Mouse (Mus musculus) kidney, adult 2 months (tissue): Measurements from ENCODE around the gene Map2k1. TPM values are rescaled to one million over a fixed set of nuclear protein-coding genes. Genes with fewer than 3 reads are reported as not detected.
"Not testable (repeated sequence)": the region's sequence is repeated elsewhere in the genome, so short reads cannot be mapped to it uniquely, and the experiment has no call there.

Experiments used
- DNase-seq: peaks from one replicate; pipeline ENCODE4 v3.0.0; 2021
- H3K27ac ChIP-seq: fragments of 200-500 bp; 2 replicates; pipeline ENCODE4 v1.5.1; 2012; ENCODE audit warnings: low read depth, low read length, control low read depth, inconsistent platforms; ENCODE audit not compliant: insufficient read depth
- H3K27me3 ChIP-seq: fragments of 200-500 bp; replicated peaks from 2 replicates; pipeline ENCODE4 v1.6.1; 2012; ENCODE audit warnings: mild to moderate bottlenecking, moderate library complexity, low read length, inconsistent platforms; ENCODE audit not compliant: control insufficient read depth, insufficient read depth
- H3K36me3 ChIP-seq: fragments of 200-500 bp; 2 replicates; pipeline ENCODE4 v1.6.1; 2012; ENCODE audit warnings: mild to moderate bottlenecking, moderate library complexity, low read length, inconsistent platforms; ENCODE audit not compliant: control insufficient read depth, insufficient read depth
- H3K4me1 ChIP-seq: fragments of 200-500 bp; 2 replicates; pipeline ENCODE4 v1.6.1; 2011; ENCODE audit warnings: low read length; ENCODE audit not compliant: control insufficient read depth, insufficient read depth
- H3K4me3 ChIP-seq: fragments of 200-500 bp; 2 replicates; pipeline ENCODE4 v1.5.1; 2011; ENCODE audit warnings: mild to moderate bottlenecking, low read depth, low read length, control low read depth; ENCODE audit not compliant: insufficient read depth
- CTCF ChIP-seq: fragments of 200-500 bp; conservative IDR thresholded peaks from 2 replicates; pipeline ENCODE4 v1.5.1; 2011; ENCODE audit warnings: low read depth, mild to moderate bottlenecking, control low read depth, low read length, moderate library complexity, mixed read lengths; ENCODE audit not compliant: insufficient read depth, insufficient read length
- POLR2A ChIP-seq: fragments of 200-500 bp; IDR thresholded peaks from one replicate; pipeline ENCODE4 v1.6.1; 2011; ENCODE audit warnings: low read depth, low read length, control low read depth
- whole genome bisulfite sequencing: fragments of 180-500 bp; shearing (Covaris S2); methylation state at CpG from one replicate; pipeline ENCODE4 v1.1.7; 2018; 5-methylcytosine and 5-hydroxymethylcytosine counted together
- polyA plus RNA-seq: library from polyadenylated mRNA; depleted of rRNA; stranded (reverse); fragments of >200 nt; gene quantifications from 2 replicates; pipeline ENCODE4 v1.2.3, GENCODE M21; 2012

Gene Map2k1
- polyA plus RNA-seq, 1 experiment: 46.3 TPM

- peaks cover 3% of the 10 kb centered on the region; the same call in 1 of the 2 replicates for H3K4me1 ChIP-seq
- H3K36me3 ChIP-seq: peaks cover 12% of the 10 kb centered on the region
- no peak for DNase-seq
- H3K27me3 ChIP-seq: no peaks in the 10 kb centered on the region
- H3K27ac ChIP-seq: no peak overlapping the region
- TF ChIP-seq CTCF (no peak), POLR2A (no peak)
- H3K4me3 ChIP-seq: no peak overlapping the region
Measured at GRCm38 (mm10) chr9:64174341-64174740, 79.1 kb downstream of the Map2k1 start.

GRCm38 (mm10) chr9:64173666-64174220, 79.7 kb downstream of the Map2k1 start:
- peak overlapping the region; percentile 27; the same call in 1 of the 2 replicates for H3K27ac ChIP-seq
- under 1% methylated on average over 16 of the region's 16 CpGs for WGBS
- no peaks in the 10 kb centered on the region for H3K27me3 ChIP-seq
- no peak for DNase-seq
- peak overlapping the region; percentile 79 for H3K4me3 ChIP-seq
- TF ChIP-seq CTCF (no peak), POLR2A (no peak)
- peaks cover 2% of the 10 kb centered on the region; the same call in 1 of the 2 replicates for H3K4me1 ChIP-seq
- H3K36me3 ChIP-seq: peaks cover 12% of the 10 kb centered on the region

GRCm38 (mm10) chr9:64172816-64173665, 80.4 kb downstream of the Map2k1 start, which contains the start of the genes Zwilch and Rpl4:
Zwilch (minus strand) TSS chr9:64173104.
Rpl4 (plus strand) TSS chr9:64173375.
- H3K27ac ChIP-seq: peak within 1 kb of the TSS; percentile 54
- H3K4me3 ChIP-seq: peak within 1 kb of the TSS; percentile 79
- TF ChIP-seq CTCF (no peak; the same call in 1 of the 2 replicates), POLR2A (peak; percentile 77)
- H3K27me3 ChIP-seq: no peaks in the 10 kb centered on the region
- peaks cover 8% of the 10 kb centered on the region for H3K36me3 ChIP-seq
- under 1% methylated on average over 42 of the region's 42 CpGs for WGBS
- DNase-seq: peak; percentile 89
- H3K4me1 ChIP-seq: no peaks in the 10 kb centered on the region

- Histone ChIP-seq H3K27me3 (no peaks in the 10 kb centered on the region), H3K27ac (no peak overlapping the region)
- WGBS: 2% methylated on average over 18 of the region's 18 CpGs
Measured at GRCm38 (mm10) chr9:64172145-64172815, 81.2 kb downstream of the Map2k1 start.

GRCm38 (mm10) chr9:64169967-64170366, 83.5 kb downstream of the Map2k1 start:
- not testable (repeated sequence) for H3K36me3 ChIP-seq, H3K4me1 ChIP-seq, H3K27me3 ChIP-seq, H3K4me3 ChIP-seq, H3K27ac ChIP-seq, DNase-seq
- 83% methylated on average over 3 of the region's 3 CpGs for WGBS

More at GRCm38 (mm10) chr9:64172145-64172815, 81.2 kb downstream of the Map2k1 start:
- no peaks in the 10 kb centered on the region for H3K4me1 ChIP-seq
- DNase-seq: no peak
- no peak for TF ChIP-seq POLR2A
- TF ChIP-seq CTCF: no peak
- H3K4me3 ChIP-seq: peak overlapping the region; percentile 69
- peaks cover 8% of the 10 kb centered on the region for H3K36me3 ChIP-seq

GRCm38 (mm10) chr9:64160471-64160870, 93.0 kb downstream of the Map2k1 start:
- H3K27ac ChIP-seq: no peak overlapping the region
- H3K4me3 ChIP-seq: no peak overlapping the region
- no peaks in the 10 kb centered on the region for H3K36me3 ChIP-seq
- DNase-seq: no peak
- no peak for TF ChIP-seq POLR2A
- no peak for TF ChIP-seq CTCF
- H3K4me1 ChIP-seq: no peaks in the 10 kb centered on the region
- no peaks in the 10 kb centered on the region for H3K27me3 ChIP-seq
- 96% methylated on average over 5 of the region's 5 CpGs for WGBS

- TF ChIP-seq POLR2A (no peak), CTCF (no peak)
- WGBS: 90% methylated on average over 1 of the region's 1 CpGs
- Histone ChIP-seq H3K27me3 (no peaks in the 10 kb centered on the region), H3K4me1 (no peaks in the 10 kb centered on the region), H3K27ac (no peak overlapping the region), H3K4me3 (no peak overlapping the region), H3K36me3 (no peaks in the 10 kb centered on the region)
- no peak for DNase-seq
Measured at GRCm38 (mm10) chr9:64156641-64157040, 96.8 kb downstream of the Map2k1 start.
